Mouse (Mus musculus): Measurements from ENCODE around the gene Borcs5.
A peak's percentile ranks its signal among the peaks of the same experiment; 100 is the strongest.
"Not testable (repeated sequence)": the region's sequence is repeated elsewhere in the genome, so short reads cannot be mapped to it uniquely, and the experiment has no call there.

Gene Borcs5

DNA sequence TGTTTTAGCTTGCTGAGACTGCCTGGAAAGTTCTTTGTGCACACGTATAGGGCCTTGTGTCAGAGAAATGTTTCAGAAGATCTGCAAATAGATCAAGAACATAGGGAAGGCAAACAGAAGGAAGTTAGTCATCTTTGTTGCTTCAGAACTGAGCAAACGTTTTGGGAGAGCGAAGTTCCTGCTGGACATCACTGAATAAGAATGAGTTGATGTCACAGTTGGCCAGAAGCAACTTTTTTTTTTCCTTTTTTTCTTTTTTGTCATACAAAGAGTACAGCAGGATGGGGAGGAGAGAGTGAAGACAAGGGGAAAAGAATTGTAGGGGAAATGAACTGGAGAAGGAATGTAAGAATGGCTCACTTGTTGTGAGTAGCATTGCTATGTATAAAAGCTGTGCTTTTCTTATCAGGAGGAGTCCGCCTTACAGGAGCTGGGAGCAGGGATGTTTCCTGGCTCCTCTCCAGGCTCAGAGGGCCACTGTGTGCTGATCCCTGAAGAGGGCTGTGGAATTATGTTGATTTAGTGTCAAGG lies 31.6 kb downstream of the Borcs5 start:
- DNase-seq (ENCODE audit: low read depth, low spot score), result peak; percentile 64

DNA sequence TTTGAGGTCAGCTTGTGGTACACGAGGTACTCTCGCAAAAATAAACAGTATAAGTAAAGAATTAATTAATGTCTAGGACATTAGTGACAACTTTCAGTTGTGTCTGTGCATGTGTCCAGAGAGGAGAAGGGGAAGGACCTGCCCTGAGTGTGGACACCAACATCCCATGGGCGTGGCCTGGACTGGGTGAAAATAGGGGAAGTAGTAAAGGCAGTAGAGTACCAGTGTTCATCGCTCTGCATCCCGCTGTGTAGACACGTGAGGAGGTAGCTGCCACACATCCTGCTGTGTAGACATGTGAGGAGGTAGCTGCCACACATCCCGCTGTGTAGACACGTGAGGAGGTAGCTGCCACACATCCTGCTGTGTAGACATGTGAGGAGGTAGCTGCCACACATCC lies 34.4 kb downstream of the Borcs5 start:
- not testable (repeated sequence) for DNase-seq (ENCODE audit: low read depth, low spot score)

GRCm38 (mm10) chr6:134677504-134677903 lies 38.2 kb downstream of the Borcs5 start:
- DNase-seq (ENCODE audit: low read depth, low spot score), result no peak

GRCm38 (mm10) chr6:134678037-134678436 lies 38.7 kb downstream of the Borcs5 start:
- DNase-seq (ENCODE audit: low read depth, low spot score), result no peak

DNA sequence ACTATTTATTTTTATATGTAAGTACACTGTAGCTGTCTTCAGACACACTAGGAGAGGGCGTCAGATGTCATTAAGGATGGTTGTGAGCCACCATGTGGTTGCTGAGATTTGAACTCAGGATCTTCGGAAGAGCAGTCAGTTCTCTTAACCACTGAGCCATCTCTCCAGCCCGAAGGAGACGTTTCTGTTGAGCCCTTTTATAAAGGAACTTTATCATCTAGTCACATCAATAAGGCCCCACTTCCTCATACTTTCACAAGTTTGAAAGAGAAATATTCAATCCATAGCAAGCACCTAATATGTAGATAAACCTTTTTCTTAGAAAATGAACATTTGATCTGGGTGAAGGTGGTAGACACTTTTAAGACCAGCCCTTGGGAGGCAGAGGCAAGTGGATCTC lies 40.0 kb downstream of the Borcs5 start:
- not testable (repeated sequence) for DNase-seq (ENCODE audit: low read depth, low spot score)

- DNase-seq (ENCODE audit: low read depth, low spot score), result no peak
Measured at GRCm38 (mm10) chr6:134684354-134684915, 45.1 kb downstream of the Borcs5 start.

DNA sequence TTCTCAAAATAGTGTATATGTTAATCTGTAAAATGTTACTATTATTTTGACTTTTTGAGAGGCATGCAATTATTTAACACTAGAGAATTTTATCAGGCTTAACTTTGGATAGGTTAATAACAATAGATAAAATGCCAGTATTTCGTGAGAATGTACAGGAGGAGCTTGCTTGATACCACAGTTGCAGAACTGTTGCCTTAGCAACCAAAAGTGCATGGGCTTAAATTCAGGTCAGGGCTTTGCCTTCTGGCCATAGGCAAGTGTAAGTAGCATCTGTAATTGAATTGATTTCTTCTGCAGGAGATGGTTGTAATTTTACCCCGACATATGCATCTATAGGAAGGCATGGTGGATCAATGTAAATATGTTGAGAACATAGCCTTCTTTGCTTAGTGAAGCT lies 45.7 kb downstream of the Borcs5 start:
- DNase-seq (ENCODE audit: low read depth, low spot score), result no peak

DNA sequence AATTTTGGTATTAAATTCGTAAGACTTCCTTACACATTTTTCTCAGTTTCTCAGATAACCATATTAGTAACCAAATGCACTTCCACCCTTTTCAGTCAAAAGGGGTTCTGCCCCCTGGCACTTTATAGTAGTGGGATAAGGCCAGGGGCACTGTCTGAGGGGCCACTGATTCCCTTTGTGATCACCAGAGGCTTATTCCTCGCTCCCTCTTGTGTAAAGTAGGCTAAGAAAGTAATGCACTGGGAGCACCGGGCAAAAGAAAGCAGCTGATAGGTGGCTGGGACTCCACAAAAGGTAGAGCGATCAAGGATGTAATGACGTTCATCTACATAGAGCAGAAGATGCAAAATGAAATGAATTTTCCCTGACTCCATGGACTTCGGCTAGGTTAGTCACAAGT lies 46.2 kb downstream of the Borcs5 start:
- no peak for DNase-seq (ENCODE audit: low read depth, low spot score)

GRCm38 (mm10) chr6:134694498-134694897 lies 55.2 kb downstream of the Borcs5 start:
- no peak for DNase-seq (ENCODE audit: low read depth, low spot score)

DNA sequence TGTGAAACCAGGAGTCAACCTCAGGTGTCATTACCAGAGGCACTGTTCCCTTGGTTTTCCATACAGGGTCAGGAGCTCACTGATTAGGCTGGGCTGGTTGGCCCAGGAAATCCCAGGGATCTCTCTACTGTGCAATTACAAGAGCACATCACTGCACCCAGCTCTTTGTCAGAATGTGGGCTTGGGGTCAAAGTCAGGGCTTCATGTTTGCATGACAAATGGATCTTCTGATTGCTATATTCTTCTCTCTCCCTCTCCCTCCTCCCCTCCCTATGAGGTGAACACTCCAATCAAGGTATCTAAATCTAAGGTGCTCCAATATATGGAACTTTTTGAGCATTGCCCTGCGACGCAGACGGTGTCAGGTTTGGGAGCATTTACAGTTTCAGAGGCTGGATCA lies 55.7 kb downstream of the Borcs5 start:
- DNase-seq (ENCODE audit: low read depth, low spot score), result no peak

DNA sequence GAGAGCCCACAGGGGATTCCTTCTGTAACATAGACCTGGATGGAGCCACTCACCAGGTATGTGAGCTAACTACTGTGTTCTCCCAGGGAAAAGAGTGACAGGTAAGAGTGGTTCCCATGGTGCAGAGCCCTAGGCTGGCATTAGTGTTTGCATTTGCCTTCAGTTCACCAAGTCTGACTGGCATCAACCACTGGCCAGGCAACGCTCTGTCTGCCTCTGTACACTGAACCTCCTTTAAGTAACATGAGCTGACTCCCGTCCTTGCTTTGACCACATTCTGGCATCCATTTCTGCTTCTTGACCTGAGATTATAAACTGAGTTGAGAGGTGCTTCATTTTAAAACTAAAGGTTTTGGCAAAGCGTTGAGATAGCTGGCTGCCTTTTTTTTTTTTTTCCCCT lies 56.3 kb downstream of the Borcs5 start:
- DNase-seq (ENCODE audit: low read depth, low spot score), result peak; percentile 30

DNA sequence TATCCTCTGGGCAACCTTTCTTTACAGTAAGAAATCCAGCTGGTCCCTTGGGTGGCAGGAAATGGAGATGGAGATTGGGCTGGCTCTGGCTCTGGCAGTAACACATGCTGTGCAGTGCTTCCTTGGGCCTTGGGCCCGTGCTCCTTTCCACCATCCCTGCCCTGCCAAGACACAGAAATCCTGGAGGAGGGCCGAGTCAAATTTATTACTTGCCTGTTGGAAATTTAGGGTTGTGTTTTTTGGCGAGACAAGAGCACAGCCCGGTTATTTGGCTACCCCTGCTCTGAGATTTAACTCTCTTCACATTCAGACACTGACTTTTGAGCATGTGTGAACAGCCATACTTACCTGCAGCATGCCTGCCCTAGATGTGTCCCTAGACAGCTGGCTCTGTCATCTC lies 56.8 kb downstream of the Borcs5 start:
- DNase-seq (ENCODE audit: low read depth, low spot score), result peak; percentile 77

DNA sequence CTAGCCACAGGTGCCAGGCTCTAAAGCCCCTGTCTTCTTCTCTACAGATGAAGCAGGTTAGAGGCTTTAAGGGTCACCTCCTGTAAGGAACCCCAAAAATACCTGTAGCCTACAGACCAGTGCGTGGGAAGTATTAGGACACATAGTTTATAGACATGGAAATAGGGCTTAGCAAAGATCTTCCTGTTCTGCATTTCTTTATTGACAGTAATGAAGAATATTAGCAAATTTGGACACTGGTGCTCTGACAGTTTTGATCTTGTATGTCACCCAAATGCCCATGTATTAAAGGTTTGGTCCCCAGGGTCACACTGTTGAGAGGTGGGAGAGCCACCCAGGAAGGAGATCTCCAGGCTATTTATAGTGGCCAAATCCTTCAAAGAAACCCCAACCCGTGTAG lies 57.2 kb downstream of the Borcs5 start:
- no peak for DNase-seq (ENCODE audit: low read depth, low spot score)

DNA sequence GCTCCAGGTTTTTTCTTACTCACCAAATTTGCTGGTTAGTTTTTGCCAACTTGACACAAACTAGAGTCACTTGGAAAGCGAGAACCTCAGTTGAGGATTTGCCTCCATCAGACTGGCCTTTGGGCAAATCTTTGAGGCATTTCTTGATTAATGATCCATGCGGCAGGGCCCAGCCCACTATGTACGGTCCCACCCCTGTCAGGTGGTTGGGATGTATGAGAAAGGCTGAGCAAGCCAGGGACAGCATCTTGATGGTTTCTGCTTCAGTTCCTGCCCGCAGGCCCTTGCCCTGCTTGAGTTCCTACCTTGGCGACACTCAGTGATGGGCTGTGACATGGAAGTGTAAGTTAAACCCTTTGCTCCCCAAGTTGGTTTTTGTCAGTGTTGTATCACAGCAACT lies 58.9 kb downstream of the Borcs5 start:
- DNase-seq (ENCODE audit: low read depth, low spot score), result no peak

DNA sequence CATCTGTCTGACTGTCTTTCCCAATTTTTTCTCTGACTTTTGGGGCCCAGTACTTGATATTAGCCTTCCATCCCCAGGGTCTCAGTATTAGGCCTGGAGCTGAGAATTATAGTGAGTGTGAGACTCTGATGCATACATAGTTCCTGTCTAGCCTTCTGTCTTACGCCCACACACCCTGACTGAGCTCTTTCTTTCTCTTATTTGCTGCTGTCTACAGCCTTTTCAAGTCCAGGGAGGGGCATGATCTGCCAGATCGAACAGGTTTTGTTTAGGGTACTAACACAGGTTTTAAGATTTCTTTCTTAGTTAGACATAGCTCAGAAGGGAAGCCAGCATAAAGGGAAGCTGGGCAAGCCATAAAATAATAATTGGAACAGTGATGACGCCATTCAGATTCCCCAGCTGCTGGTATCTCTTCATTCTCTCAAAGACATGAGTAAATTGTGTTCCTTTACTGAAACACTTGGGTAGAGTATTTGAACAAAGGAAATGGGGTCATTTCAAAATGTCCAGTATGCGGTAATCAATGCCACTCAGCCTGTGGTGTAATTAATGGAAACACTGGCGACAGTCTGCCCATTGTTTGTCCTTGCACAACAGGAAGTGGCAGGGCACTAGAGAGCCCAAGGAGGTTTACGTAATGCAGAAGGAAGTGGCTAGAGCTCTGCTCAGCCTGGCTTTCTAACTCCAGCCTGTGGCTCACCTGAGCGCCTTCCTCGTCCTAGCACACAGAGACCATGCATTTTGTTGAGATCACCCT lies 61.3 kb downstream of the Borcs5 start:
- peak; percentile 31 for DNase-seq (ENCODE audit: low read depth, low spot score)

- DNase-seq (ENCODE audit: low read depth, low spot score), result no peak
Measured at GRCm38 (mm10) chr6:134701211-134701602, 61.9 kb downstream of the Borcs5 start.

DNA sequence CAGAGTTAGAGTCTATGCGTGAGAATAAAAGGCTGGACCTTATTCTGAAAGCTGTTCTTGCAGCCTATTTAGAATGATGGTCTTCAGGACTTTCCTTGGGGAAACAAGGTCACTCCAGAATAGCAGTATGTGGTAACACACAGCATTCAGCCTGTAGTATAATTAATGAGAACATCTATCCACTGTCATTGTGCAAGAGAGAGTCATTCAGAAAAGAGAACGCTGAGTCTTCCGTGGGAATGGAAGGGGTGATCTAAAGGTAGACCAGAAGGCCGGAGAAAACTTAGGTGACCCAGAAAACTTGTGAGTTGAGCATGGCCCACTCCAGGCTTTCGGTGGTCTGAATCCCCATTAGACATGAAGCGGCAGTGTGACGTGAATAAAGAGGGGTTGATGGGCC lies 62.9 kb downstream of the Borcs5 start:
- DNase-seq (ENCODE audit: low read depth, low spot score), result no peak

- peak; percentile 77 for DNase-seq (ENCODE audit: low read depth, low spot score)
Measured at GRCm38 (mm10) chr6:134703053-134703690, 63.9 kb downstream of the Borcs5 start.

DNA sequence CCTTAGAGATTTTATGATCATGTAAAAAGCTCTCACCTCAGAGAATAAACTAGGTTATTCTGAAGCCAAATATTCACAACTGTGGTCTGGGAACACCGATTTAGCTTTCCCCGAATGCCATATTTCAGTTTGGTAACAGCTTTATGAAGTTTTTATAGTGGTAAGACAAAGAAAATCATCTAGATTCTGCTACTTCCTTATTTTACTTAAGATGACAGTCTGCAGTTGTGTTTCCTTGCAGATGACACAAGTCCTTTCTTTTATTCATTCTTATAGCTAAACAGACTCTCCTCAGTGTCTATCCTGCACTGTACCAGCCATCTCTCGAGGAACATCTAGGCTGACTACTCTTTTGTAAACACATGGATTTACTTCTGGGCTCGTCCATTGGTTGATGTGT lies 67.2 kb downstream of the Borcs5 start:
- no peak for DNase-seq (ENCODE audit: low read depth, low spot score)

- DNase-seq (ENCODE audit: low read depth, low spot score), result no peak
Measured at GRCm38 (mm10) chr6:134710020-134710419, 70.7 kb downstream of the Borcs5 start.

DNA sequence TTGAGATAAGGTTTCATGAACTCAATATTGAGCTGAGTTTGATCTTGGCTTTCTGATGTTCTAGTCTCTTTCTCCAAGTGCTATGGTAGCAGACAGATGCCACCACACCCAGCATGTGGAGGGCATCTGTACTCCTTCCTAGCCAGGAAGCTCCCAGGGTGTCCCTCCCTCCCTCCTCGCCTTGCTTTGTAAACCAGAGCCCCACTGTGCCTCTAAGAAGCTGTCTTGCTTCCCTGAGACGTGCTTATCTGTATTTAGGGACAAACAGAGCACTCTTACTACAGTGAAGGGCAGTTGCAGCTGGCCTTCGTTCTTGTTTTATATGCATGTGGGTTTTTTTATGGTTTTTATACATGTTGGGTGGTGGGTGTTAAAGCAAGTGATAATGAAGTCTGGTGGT lies 74.0 kb downstream of the Borcs5 start:
- DNase-seq (ENCODE audit: low read depth, low spot score), result no peak

- no peak for DNase-seq (ENCODE audit: low read depth, low spot score)
Measured at GRCm38 (mm10) chr6:134713897-134714296, 74.6 kb downstream of the Borcs5 start.

DNA sequence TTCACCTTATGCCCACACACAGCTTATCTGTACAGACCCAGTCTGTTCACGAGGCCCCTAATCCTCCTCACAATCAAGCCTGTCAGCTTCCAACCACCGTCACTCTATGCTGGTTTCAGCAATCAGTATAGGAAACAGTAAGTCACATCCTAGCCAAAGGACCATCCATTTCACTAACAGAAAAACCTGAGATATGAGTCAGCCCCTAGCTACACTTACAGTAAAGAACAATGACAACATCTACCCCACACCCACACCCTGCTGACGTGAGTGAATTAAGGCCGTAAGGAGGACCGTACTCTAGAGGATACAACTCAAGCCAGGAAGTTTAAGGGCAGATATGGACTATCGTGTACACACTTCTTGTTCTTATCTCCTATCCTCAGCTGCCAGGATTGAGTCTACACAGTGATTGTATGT lies 76.9 kb downstream of the Borcs5 start:
- no peak for DNase-seq (ENCODE audit: low read depth, low spot score)
